Mouse (Mus musculus): ENCODE measurements around the gene Hap1.
"Not testable (repeated sequence)": the region's sequence is repeated elsewhere in the genome, so short reads cannot be mapped to it uniquely, and the experiment has no call there.

The Hap1 gene

DNA sequence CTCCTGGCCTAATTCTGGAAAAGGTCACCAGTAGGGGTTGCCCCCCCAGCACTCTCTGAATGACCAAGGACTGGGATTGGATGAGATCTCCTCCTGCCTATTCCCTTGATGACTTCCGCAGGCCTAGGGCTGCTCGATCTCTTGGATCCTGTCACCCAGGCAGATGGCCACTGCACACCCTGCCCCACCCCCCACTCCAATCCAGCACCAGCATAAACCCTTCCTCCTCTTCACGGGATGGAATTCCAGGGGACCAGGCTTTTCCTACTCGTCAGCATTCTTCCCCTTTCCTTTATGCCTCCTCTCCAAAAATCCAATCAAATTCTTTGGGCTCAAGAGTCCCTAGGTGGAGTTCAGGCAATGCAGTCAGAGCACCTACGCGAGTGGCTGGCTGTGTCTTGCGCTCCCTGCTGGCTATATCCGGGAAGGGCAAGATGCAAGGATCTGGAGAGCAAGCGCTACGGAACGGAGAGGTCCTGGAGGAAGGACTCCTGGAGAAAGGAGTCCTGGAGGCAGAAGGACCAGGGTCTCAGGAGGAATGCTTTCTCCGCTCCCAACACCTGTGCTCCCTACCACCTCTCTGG, 7.1 kb upstream of the Hap1 start:
- in situ Hi-C loops (cut with MboI; ENCODE audit: low pct_unique_long_range_greater_than_20kb in 1 of 2, low sequenced_read_pairs in 2 of 2, unreplicated experiment in 1 of 2): loop anchor here in 1 of 2 experiments (5.0 to 10.0 kb wide), 2 partner anchors 44 to 342 kb away; partner anchors contain the start of gene Dhx58

DNA sequence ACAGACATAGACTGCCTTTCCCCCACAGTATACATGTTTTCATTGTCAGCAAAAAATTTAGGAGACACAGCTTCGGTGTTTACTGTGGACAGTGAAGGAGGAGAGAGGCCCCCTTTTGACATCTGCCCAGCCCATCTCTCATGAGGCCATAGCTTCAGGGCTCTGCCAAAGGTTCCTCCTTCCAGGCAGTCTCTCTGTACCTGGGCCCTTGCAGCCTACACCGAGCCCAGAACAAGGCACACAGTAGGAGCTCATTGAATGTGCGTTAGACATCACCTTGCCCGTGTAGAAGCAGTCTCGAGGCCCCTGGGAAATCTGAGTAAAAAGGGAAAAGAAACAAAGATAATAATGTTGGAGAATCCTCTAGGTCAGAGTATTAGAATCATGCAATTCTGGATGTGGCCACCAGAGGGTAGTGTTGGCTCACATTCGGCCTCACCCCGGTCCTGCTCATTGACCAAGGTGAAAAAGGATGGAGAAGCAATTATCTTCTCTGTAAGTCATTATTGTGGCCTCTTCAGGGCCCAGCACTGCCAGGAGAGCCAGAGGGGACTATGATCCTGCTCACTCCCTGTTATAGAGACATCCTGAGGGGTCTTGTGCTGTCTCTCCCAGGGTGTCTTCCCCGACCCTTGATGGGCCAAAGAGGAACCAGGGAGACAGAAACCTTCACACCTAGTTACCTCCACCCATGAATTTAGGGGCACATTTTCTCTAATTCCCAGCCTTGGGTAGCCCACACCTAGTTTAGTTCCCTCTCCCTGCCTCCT, 6.5 kb upstream of the Hap1 start:
- in situ Hi-C loops (cut with MboI; ENCODE audit: low pct_unique_long_range_greater_than_20kb in 1 of 2, low sequenced_read_pairs in 2 of 2, unreplicated experiment in 1 of 2): loop anchor here in 1 of 2 experiments (5.0 to 10.0 kb wide), 2 partner anchors 45 to 342 kb away; partner anchors contain the start of gene Dhx58

DNA sequence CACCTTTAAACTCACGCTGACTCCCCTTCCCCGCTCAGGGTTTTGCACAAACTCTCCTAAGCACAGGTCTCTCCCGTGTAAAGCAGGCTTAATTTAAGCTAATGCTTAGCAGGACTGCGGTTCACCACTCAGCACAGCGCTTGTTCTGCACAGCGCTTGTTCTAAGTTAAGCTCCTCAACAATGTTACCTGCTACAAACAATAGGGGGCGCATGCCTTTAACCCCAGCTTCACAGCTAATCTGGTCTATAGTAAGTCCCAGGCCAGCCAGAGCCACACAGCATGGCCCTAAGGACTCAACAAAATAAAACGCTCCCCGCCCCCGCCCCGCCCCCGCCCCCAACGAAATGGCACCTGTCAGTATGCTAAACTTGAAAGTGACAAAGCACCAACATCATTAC, 5.1 kb upstream of the Hap1 start:
- in situ Hi-C loops (cut with MboI; ENCODE audit: low pct_unique_long_range_greater_than_20kb in 1 of 2, low sequenced_read_pairs in 2 of 2, unreplicated experiment in 1 of 2): loop anchor here in 1 of 2 experiments (5.0 to 10.0 kb wide), 2 partner anchors 46 to 344 kb away; partner anchors contain the start of gene Dhx58

DNA sequence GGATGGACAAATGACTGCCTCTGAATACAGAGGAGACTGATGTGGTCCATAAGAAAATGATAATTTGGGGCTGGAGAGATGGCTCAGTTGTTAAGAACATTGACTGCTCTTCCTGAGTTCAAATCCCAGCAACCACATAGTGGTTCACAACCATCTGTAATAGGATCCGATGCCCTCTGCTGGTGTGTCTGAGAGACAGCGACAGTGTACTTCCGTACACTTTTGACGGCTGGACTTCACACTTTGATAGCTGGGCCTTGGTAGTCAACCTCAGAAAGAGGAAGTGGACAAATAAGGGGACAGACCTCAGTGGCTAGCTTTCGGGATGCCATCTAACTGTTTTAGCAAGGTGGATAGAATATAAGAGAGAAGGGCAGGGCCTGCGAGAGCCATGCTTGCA, 4.2 kb upstream of the Hap1 start:
- in situ Hi-C loops (cut with MboI; ENCODE audit: low pct_unique_long_range_greater_than_20kb in 1 of 2, low sequenced_read_pairs in 2 of 2, unreplicated experiment in 1 of 2): loop anchor here in 1 of 2 experiments (5.0 to 10.0 kb wide), 2 partner anchors 47 to 345 kb away; partner anchors contain the start of gene Dhx58

DNA sequence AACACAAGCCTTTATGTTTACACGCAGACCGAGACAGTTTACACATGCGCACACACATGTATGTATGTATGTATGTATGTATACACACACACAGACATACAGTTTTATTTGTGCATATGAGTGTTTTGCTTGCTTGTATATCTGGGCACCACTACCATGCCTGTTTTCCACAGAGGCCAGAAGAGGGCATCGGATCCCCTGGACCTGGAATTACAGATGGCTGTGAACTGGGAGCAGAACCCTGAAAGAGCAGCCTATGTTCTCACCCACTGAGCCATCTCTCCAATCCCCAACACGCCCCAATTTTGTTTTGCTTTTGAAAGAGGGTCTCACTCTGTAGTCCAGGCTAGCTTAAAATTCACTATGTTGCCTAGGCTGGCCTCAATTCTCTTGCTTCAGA, 1.5 kb upstream of the Hap1 start:
- in situ Hi-C loops (cut with MboI; ENCODE audit: low pct_unique_long_range_greater_than_20kb in 1 of 2, low sequenced_read_pairs in 2 of 2, unreplicated experiment in 1 of 2): loop anchor here in 1 of 2 experiments (5.0 kb wide), 2 partner anchors 50 to 340 kb away; no protein-coding TSS in a partner anchor

DNA sequence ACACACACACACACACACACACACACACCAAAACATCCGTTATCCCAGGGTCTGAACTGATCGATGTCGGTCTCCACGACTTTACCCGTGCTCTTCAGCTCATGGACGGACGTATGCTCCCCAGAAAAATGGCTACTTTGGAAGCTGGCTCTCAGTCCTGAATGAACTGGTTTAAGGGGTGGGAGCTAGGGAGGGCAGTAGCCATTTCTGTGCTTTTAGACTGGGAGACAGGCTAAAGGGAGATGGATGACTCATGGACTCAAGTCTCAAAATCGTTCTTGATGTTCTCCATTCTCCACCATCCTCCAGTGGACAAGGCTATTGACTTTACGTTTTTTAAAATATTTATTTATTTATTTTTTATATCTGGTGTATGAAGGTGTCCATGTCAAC, 887 bp upstream of the Hap1 start:
- in situ Hi-C loops (cut with MboI; ENCODE audit: low pct_unique_long_range_greater_than_20kb in 1 of 2, low sequenced_read_pairs in 2 of 2, unreplicated experiment in 1 of 2): loop anchor here in 1 of 2 experiments (5.0 kb wide), 2 partner anchors 50 to 340 kb away; no protein-coding TSS in a partner anchor

DNA sequence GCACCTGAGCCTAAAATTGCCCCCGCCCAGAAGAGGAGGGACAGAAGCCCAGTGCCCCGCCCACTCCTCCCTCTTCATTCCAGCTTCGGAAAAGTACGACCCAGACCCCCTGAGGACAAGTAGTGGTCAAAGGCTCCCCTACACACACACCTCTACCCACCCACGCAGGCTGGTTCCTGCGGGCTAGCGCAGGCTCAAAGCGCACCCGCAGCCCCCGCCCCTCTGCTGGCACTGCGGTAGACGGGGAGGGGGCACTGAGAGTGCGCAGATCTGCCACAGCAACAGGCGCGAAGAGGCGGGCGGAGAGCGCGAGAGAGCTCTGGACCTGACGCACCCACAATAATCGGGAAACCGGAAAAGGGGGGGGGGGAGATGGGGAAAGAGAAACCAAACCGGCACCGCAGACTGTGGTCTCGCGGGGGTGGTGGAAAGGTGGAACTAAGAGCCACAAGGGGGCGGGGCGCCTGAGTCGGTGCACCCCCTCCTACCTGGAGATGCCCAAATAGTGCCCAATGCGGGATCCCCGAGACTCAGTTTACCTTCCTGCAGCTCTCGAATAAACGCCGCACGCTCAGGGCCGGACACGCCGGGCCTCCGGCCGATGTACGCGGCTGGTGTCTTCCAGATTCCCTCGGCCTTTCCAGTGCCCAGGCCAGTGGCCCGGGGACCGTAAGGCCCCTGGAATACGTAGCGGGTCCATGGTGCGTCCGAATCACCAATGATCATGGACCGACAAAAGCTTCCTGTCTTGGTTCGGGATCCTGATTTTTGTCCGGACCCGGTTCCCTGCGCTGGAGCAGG, 577 bp downstream of the Hap1 start:
- in situ Hi-C loops (cut with MboI; ENCODE audit: low pct_unique_long_range_greater_than_20kb in 1 of 2, low sequenced_read_pairs in 2 of 2, unreplicated experiment in 1 of 2): loop anchor here in 1 of 2 experiments (5.0 kb wide), 2 partner anchors 52 to 342 kb away; no protein-coding TSS in a partner anchor

DNA sequence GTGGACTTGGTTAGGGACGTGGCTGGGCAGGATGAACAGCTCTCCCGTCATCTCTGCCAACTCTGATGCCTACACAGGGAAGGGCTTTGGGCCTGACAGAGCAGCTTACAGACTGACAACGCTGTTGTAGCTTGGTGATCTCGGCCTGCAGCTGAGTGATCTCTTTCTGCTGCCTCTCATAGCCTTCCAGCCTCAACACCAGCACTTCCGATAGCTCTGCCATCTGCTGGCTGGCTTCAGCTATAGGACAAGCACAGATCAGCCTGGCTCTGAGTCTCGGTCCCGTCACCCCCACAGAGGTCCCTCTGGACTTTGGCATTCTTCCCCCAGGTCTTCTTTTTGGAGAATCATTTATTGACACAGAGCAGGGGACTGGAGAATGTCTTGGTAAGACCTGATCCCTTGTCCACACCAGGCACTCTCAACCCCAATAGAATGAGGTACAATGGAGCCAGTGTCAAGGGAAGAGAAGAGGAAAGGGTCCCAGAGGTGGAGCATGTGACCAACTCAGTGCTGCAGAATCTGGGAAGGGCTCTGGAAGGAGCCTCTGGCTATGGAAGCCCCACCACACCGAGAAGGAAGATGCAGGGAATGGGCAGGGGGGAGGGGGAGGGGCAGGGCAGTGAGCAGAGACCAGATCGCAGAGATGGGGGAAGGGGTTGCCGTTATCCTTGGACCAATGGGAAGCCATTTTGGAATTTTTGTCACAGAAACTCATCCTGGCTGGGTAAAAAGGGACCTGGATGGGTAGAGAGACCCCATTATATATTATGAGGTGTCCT, 3.7 kb downstream of the Hap1 start:
- in situ Hi-C loops (cut with MboI; ENCODE audit: low pct_unique_long_range_greater_than_20kb in 1 of 2, low sequenced_read_pairs in 2 of 2, unreplicated experiment in 1 of 2): no loop called here

DNA sequence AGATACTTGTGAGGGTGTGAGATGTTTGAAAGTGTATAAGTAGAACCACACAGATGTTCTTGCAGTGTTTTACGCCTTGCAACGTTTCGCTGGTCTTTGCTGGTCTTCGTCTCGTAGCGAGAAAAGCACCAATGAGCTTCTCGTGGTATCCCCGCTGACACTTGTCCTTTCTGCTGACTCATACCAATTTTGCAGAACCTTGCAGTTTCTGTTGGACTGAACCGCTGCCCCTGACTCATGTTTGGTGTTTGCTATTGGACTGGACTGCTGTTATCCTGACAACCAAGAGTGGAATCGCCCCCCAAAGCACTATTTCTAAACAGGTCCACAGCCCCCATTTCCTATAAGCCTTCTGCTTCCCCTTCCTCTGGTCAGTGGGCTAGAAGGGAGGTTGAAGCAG, 11.7 kb downstream of the Hap1 start:
- in situ Hi-C loops (cut with MboI; ENCODE audit: low pct_unique_long_range_greater_than_20kb in 1 of 2, low sequenced_read_pairs in 2 of 2, unreplicated experiment in 1 of 2): no loop called here

DNA sequence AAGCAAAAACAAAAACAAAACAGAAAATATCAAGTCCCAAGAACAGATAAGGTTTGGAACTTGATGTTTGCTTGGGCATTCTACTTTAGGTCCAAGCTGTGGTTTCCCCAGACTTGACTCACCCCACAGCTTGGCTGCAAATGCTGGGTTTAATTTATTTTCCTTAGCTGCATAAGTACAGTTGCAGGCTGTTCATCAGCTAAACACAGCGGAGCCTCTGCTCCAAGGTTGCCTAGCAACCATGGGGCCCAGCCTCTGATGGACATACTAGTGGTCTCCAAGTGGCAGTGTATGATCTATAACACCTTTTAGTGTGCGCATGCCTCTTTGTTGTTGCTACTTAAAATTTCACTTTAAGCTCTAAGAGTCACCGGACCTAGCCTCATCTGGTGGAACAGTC, 20.2 kb downstream of the Hap1 start:
- in situ Hi-C loops (cut with MboI; ENCODE audit: low pct_unique_long_range_greater_than_20kb in 1 of 2, low sequenced_read_pairs in 2 of 2, unreplicated experiment in 1 of 2): no loop called here

DNA sequence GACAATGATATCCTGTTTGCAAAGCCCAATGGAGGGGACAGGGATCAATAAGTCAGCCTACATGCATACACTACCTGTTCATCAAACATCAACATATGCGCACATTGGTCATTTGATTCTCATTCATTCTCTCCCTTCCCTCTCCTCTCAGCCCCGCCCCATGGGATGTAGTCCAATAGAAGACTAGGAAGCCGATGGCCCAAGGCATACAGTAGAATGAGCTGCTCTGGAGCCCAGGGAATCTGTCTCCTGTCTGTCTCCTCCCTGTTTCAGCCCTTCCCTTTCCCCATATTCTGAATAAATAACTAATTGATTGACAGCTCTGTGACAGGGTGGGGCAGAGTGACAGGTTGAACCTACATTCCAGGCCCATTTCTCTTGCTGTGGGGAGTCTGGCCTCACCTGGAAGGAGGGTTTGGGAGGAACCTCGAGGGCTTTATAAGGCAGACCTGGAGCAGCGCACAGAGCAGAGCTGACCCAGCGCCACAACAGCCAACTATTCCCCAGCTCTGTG, 21.9 kb downstream of the Hap1 start, which contains the start of gene Gast:
Gene Gast, plus strand, starts transcription at position 464 of the 514 bp plus-strand sequence.
- in situ Hi-C loops (cut with MboI; ENCODE audit: low pct_unique_long_range_greater_than_20kb in 1 of 2, low sequenced_read_pairs in 2 of 2, unreplicated experiment in 1 of 2): no loop called here

DNA sequence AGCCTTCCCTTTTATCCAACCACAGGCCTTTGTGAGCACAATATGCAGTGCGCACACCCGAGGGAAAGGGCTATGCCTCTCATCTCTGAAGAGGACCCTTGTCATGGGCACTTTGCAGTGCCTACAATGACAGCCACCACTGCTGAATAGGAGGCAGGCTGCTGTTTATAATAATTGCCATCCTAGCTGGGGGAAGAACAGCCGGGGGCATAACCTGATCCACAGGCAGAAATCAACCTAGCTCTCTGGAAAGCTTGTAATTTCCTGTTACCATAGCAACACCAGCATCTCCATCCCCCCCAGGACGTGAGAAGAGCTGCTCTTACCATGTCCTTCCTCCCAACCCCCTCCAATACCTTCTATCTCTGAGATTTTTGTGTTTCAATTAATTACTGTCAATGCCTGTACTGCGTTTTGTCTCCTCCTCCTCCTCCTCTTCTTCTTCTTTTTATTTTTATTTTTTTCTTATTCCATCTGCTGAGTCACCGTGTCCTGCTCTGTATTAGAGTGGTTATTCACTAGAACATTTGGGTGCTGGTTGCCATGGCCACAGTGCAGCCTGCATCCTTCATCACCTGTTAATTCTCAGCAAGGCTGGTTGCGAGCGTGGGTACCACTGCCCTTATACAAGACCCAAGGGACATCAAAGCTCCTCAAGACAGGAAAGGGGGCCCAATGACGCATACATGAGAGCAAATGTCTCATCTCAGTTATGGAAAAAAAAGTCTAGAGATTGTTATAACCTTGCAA, 23.0 kb downstream of the Hap1 start:
- in situ Hi-C loops (cut with MboI; ENCODE audit: low pct_unique_long_range_greater_than_20kb in 1 of 2, low sequenced_read_pairs in 2 of 2, unreplicated experiment in 1 of 2): no loop called here

DNA sequence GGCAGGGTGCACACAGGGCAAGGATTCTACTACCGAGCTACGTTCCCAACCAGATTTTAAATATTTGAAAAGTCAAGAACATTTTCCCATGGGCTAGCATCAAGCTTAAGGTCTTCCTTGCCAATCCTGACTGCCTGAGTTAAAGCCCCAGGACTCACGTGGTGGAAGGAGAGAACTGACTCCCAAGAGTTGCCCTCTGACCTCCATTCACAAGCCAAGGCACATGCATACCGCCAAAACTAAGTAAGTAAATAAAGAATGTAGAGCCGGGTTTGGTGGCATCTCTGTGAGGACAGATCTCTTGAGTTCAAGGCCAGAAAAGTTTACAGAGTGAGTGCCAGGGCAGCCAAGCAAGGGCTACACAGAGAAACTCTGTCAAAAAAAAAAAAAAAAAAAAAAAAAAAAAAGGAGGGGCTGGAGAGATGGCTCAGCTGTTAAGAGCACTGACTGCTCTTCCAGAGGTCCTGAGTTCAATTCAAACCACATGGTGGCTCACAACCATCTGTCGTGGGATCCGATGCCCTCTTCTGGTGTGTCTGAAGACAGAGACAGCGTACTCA, 25.0 kb downstream of the Hap1 start:
- in situ Hi-C loops (cut with MboI; ENCODE audit: low pct_unique_long_range_greater_than_20kb in 1 of 2, low sequenced_read_pairs in 2 of 2, unreplicated experiment in 1 of 2): not testable (repeated sequence)

DNA sequence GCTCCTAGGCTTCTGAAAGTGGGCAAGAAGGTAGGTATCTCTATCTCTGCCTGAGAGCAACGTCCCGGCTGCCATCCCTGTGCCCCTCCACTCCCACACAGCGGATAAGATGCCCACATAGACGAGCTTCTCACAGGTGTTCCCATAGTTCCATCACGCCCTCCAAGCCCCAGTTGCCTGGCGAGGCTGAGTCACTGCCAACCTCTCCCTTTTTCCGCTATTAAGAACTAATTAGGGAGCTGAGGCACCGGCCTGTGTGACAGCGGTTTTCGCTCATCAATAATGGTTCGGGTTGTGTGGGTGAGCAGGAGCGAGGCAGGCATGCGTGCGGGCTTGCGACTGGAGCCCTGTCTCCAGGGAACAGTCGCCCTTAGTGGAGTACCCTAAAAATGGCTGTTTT, 25.7 kb downstream of the Hap1 start:
- in situ Hi-C loops (cut with MboI; ENCODE audit: low pct_unique_long_range_greater_than_20kb in 1 of 2, low sequenced_read_pairs in 2 of 2, unreplicated experiment in 1 of 2): no loop called here

DNA sequence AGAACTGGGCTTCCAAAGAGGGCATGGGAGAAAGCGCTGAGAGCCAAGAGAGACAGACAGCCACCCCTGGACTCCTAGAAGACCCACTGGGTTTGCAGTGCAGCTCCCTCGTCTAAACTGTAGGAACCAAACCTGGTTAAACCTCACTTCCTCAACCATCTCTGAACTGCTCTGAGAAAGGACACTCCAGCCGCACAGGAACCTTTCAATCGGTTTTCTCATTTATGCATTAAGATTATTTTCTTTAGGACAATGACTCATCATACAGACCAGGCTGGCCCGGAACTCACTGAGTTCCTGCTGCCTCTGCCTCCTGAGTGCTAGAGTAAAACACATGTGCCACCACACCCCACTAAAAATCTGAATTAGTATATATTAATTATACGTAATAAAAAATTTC, 28.2 kb downstream of the Hap1 start:
- in situ Hi-C loops (cut with MboI; ENCODE audit: low pct_unique_long_range_greater_than_20kb in 1 of 2, low sequenced_read_pairs in 2 of 2, unreplicated experiment in 1 of 2): no loop called here

DNA sequence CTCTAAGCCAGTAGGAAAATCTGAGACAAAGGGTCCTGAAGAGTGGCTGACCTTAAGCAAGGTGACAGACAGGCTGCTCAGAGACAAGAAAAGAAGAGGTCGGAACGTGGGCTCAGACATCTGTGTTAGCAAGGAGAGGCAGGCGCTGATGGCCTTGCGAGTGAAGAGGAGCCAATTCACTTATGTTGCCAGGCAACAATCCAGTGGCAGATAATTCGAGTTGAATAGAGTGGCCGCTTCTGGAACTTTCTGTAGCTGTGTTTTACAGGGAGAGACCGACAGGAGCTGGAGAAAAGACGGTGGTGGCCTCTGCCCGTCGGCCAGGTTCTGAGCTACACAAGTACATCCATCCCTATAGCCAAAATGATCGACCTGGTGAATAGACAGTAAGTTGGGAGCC, 28.6 kb downstream of the Hap1 start:
- in situ Hi-C loops (cut with MboI; ENCODE audit: low pct_unique_long_range_greater_than_20kb in 1 of 2, low sequenced_read_pairs in 2 of 2, unreplicated experiment in 1 of 2): no loop called here

DNA sequence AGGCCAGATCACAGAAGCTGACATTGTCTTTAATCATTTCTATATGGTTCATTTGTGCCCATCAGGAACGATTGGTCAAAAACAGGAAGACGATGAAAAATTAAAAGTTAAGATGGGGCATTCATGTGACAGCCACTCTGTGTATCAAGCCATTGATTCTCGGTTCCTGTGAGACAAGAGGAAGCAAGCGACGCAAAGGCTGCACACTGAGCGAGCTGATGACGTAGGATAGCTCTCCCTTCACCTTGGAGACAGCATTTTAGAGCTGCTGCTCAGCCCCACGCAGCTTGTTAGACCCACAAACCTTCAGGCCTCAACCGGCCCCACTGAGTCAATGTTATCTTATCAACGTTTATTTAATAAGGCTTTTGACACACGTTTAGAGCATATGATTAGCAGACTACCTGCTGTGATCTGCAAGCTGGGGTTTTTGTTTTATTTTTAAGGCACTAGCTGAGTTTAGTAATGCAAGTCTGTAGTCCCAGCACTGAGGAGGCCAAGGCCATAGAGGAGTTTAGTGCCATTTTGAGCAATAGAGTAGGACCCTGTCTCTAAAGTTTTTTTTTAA, 30.8 kb downstream of the Hap1 start:
- in situ Hi-C loops (cut with MboI; ENCODE audit: low pct_unique_long_range_greater_than_20kb in 1 of 2, low sequenced_read_pairs in 2 of 2, unreplicated experiment in 1 of 2): no loop called here

Measured in mouse embryonic stem cell (cell line).